Mouse (Mus musculus) layer of hippocampus, adult 11-12 months (tissue): ENCODE measurements around the gene Zbtb8os.

Experiments used
- DNase-seq: peaks from one replicate; pipeline ENCODE4 v3.0.0; 2022; ENCODE audit warnings: low spot score

Zbtb8os gene

GRCm38 (mm10) chr4:129335216-129336074 is at the start of gene Zbtb8os, which contains the start of gene Rbbp4:
Zbtb8os (plus strand) TSS chr4:129335695.
Rbbp4 (minus strand) TSS chr4:129335370.
- DNase-seq = peak; percentile 97

- no peak for DNase-seq
Observed at GRCm38 (mm10) chr4:129286001-129286682, 49.4 kb upstream of the Zbtb8os start.

- no peak for DNase-seq
Observed at GRCm38 (mm10) chr4:129286683-129287471, 48.6 kb upstream of the Zbtb8os start.

GRCm38 (mm10) chr4:129287472-129287981 is 48.0 kb upstream of the Zbtb8os start, which contains the start of gene Sync:
Sync (plus strand) TSS chr4:129287617.
- DNase-seq = no peak

- DNase-seq = no peak
Observed at GRCm38 (mm10) chr4:129288067-129288466, 47.4 kb upstream of the Zbtb8os start.

GRCm38 (mm10) chr4:129289671-129290070 is 45.8 kb upstream of the Zbtb8os start:
- DNase-seq = no peak

GRCm38 (mm10) chr4:129292831-129293230 is 42.7 kb upstream of the Zbtb8os start:
- DNase-seq = no peak

GRCm38 (mm10) chr4:129293702-129294101 is 41.8 kb upstream of the Zbtb8os start:
- DNase-seq = no peak

GRCm38 (mm10) chr4:129295188-129295587 is 40.3 kb upstream of the Zbtb8os start:
- DNase-seq = no peak

- DNase-seq = no peak
Observed at GRCm38 (mm10) chr4:129296066-129296465, 39.4 kb upstream of the Zbtb8os start.

- DNase-seq = no peak
Observed at GRCm38 (mm10) chr4:129297724-129298123, 37.8 kb upstream of the Zbtb8os start.

GRCm38 (mm10) chr4:129299121-129299520 is 36.4 kb upstream of the Zbtb8os start:
- no peak for DNase-seq

GRCm38 (mm10) chr4:129303401-129303800 is 32.1 kb upstream of the Zbtb8os start:
- DNase-seq = no peak

- DNase-seq = no peak
Observed at GRCm38 (mm10) chr4:129303816-129304215, 31.7 kb upstream of the Zbtb8os start.

- no peak for DNase-seq
Observed at GRCm38 (mm10) chr4:129304306-129304705, 31.2 kb upstream of the Zbtb8os start.

- DNase-seq = no peak
Observed at GRCm38 (mm10) chr4:129307936-129308335, 27.6 kb upstream of the Zbtb8os start.

- no peak for DNase-seq
Observed at GRCm38 (mm10) chr4:129313886-129314285, 21.6 kb upstream of the Zbtb8os start.

- DNase-seq = no peak
Observed at GRCm38 (mm10) chr4:129320876-129321275, 14.6 kb upstream of the Zbtb8os start.

- no peak for DNase-seq
Observed at GRCm38 (mm10) chr4:129322042-129322441, 13.5 kb upstream of the Zbtb8os start.

- DNase-seq = no peak
Observed at GRCm38 (mm10) chr4:129323491-129323890, 12.0 kb upstream of the Zbtb8os start.

GRCm38 (mm10) chr4:129324756-129325155 is 10.7 kb upstream of the Zbtb8os start:
- DNase-seq = no peak

- DNase-seq = no peak
Observed at GRCm38 (mm10) chr4:129326191-129326590, 9.3 kb upstream of the Zbtb8os start.
